Mouse (Mus musculus) myocyte (in vitro differentiated cells): Measurements from ENCODE around the gene Col16a1.

ENCODE experiments used
- CEBPB ChIP-seq: IDR thresholded peaks from 2 replicates; pipeline ENCODE4 v1.6.1; 2011; ENCODE audit warnings: mild to moderate bottlenecking, moderate library complexity; ENCODE audit not compliant: poor library complexity, insufficient read depth, severe bottlenecking
- E2F4 ChIP-seq: IDR thresholded peaks from one replicate; pipeline ENCODE4 v1.6.1; 2011; ENCODE audit warnings: mild to moderate bottlenecking, control low read depth, moderate library complexity; ENCODE audit not compliant: insufficient read depth
- MYOD1 ChIP-seq, 3 experiments: IDR thresholded peaks; one replicate each; pipeline ENCODE4 v1.6.1; 2011; ENCODE audit warnings: control low read depth in 2 of 3, low read depth in 2 of 3, mild to moderate bottlenecking in 2 of 3, moderate library complexity in 1 of 3; ENCODE audit not compliant: insufficient read length in 2 of 3, control insufficient read depth in 1 of 3
- POLR2A ChIP-seq: IDR thresholded peaks from one replicate; pipeline ENCODE4 v1.6.1; 2011; ENCODE audit warnings: low read depth, mild to moderate bottlenecking, control low read depth, moderate library complexity; ENCODE audit not compliant: insufficient read length
- REST ChIP-seq: IDR thresholded peaks from one replicate; pipeline ENCODE4 v1.6.1; 2011; ENCODE audit warnings: mild to moderate bottlenecking, control low read depth, moderate library complexity; ENCODE audit not compliant: insufficient read depth, insufficient read length
- SRF ChIP-seq: IDR thresholded peaks from one replicate; pipeline ENCODE4 v1.6.1; 2011; ENCODE audit warnings: low read depth; ENCODE audit not compliant: control insufficient read depth, insufficient read length
- TCF12 ChIP-seq: IDR thresholded peaks from one replicate; pipeline ENCODE4 v1.6.1; 2011; ENCODE audit warnings: mild to moderate bottlenecking, control low read depth; ENCODE audit not compliant: poor library complexity, insufficient read depth, severe bottlenecking
- USF1 ChIP-seq: IDR thresholded peaks from one replicate; pipeline ENCODE4 v1.6.1; 2011; ENCODE audit warnings: low read depth, mild to moderate bottlenecking, control low read depth, moderate library complexity

- TF ChIP-seq TCF12 (no peak), POLR2A (no peak), CEBPB (no peak), E2F4 (no peak), SRF (no peak), REST (no peak), MYOD1 (IDR thresholded peaks at IDR 0.05; ENCODE audit: control insufficient read depth in 1 of 3, insufficient read length in 2 of 3, low read depth in 2 of 3) (no peak), USF1 (no peak)
These were observed 34.6 kb downstream of the Col16a1 start for GRCm38 (mm10) chr4:130082211-130082610.
